Mouse (Mus musculus) thymus, postnatal 14 days (tissue): ENCODE data around the gene Fam53b.

Experiments used
- DNase-seq: peaks from one replicate; pipeline ENCODE4 v3.0.0; 2021

Fam53b gene

DNA sequence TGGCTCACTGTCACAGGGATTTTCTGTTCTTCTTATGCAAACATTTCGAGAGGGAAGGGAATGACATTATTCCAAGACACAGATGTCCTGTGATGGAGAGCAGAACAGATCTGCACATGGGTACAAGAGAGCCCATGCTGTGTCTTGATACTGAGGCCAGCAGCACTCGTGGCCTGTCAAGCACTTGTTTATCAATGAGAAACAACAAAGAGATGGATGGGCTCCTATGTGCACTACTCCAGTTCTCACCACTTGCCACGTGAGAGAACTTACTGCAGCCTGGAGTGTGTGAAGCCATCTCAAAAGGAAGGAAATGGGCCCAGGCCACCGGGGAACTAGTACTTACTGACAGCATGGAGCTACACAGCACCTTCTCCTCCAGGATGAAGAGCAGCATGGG, 27.2 kb downstream of the Fam53b start:
- DNase-seq: no peak

- no peak for DNase-seq
Measured at GRCm38 (mm10) chr7:132786011-132786410, 27.7 kb downstream of the Fam53b start.

DNA sequence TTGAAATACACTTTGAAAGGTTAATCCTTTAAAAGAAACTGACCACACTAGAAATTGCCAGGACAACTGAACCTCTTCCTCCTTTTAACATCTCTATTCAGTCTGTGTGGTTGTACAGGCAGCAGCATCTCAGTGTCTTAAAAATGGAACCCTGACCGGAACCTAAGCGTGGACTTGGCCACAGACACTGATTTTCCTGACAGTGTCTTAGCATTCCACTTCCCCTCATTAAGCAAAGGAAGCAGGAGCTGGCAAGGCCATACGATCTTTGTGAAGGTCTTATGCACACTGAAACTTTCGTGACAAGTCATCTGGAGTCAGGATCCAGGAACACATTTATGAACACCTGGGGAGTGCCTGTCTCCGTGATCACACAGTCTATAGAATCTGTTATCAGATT, 29.6 kb downstream of the Fam53b start:
- DNase-seq: no peak

- no peak for DNase-seq
Measured at GRCm38 (mm10) chr7:132781850-132782249, 31.8 kb downstream of the Fam53b start.

- no peak for DNase-seq
Measured at GRCm38 (mm10) chr7:132781130-132781814, 32.4 kb downstream of the Fam53b start.

DNA sequence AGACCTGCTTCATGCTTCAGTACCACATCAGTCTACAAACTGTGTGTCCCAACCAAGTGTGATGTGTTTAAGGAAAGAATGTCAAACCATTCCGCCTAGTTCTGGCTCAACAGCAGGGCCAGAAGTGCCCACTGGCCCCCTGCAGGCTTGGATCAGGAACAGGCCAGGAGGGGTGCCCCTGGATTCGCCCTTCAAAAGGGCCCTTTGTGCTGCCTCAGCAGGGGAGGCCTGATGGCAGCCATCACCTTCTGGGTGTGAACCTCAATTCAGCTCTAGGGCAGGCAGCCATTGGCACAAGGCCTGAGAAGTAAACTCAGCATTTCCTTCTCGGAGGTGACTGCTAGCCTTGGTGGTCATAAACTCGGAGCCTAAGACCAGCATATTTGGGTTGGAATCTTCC, 33.1 kb downstream of the Fam53b start:
- no peak for DNase-seq

- no peak for DNase-seq
Measured at GRCm38 (mm10) chr7:132778630-132779029, 35.1 kb downstream of the Fam53b start.

DNA sequence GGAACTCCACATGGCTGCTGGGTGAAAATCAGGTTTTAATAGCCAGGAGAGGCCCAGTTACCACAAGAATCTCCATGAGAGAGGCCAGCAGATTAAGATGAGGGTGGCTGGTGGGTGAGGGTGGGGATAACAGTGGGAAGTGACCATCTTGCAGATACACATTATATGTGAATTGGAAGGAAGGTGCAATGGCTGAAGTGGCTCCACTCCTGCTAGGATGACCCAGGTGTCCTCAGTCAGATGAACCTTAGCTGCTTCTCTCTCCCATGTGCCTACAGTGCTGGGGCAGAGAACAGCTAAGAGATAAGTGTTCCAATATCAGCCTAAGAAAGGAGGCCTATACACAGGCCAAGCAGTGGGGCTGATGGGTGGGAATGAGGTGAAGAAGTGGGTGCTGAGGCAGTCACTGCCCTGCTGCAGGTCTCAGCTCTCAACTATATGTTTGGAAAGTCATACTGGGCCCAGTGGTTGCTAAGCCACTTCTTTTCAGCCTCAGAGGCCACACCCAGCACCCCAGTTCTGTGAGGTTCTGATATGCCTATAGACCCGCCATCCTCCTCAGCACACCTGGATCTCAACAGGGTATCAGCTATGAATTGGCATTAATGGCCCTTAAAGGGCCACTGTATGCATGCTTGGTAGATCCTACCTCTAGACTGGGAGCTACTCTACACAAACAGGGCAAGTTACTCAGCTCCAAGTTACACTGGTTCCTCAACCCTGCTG, 35.8 kb downstream of the Fam53b start:
- no peak for DNase-seq

GRCm38 (mm10) chr7:132777117-132777516, 36.6 kb downstream of the Fam53b start:
- DNase-seq: no peak

GRCm38 (mm10) chr7:132776338-132777111, 37.2 kb downstream of the Fam53b start:
- no peak for DNase-seq

DNA sequence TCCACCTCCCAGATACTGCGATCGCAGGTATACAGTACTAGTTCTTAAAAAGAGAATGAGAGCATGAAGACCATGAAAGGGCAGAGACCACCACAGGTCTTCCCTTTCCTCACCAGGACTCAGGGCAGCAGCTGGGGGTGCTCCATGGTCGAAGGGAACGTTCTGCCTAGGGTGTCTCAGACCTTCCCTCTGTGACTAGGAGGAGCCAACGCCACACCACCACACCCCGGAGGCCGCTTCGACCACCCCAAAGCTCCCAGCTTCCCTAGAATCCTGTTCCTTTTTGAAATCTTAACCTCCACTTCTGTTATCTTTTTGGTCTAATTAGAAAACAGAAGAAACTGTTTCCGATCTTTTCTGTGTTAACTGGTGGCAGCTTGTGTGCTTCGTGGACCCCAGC, 37.8 kb downstream of the Fam53b start:
- DNase-seq: no peak

- no peak for DNase-seq
Measured at GRCm38 (mm10) chr7:132775333-132775732, 38.4 kb downstream of the Fam53b start.

DNA sequence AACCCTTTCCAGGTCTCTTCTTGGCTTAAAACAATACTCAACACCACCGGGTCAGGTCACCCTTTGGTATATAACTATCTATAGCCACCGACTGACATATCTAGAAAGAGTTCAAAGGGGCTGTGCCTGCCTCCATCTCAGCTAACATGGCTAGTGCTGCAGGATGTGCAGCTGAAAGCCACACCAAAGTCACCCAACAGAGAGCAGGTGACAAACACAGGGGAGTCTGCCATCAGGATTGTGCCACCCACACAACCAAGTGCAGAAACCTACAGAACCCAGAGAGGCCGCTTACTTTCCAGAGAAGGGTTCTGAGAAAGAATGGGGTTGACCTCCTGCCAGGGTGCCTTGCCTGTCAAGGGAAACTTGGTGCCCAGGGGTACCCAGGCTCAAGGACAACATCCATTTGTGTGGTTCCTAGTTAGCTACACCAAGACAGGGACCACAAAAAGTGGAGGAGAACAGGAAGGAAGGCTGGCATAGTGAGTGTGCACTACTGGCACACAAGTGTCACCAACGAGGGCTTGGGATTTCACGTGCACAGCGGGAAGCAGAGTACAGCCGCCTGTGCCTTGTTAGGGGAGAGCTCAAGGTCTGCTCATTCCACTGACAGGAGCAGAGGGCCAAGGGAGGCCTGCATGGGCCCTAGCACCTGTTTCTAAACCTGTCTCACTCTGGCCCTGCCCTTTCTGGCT, 40.5 kb downstream of the Fam53b start:
- DNase-seq: peak; percentile 65

GRCm38 (mm10) chr7:132772440-132772839, 41.2 kb downstream of the Fam53b start:
- DNase-seq: peak; percentile 55

DNA sequence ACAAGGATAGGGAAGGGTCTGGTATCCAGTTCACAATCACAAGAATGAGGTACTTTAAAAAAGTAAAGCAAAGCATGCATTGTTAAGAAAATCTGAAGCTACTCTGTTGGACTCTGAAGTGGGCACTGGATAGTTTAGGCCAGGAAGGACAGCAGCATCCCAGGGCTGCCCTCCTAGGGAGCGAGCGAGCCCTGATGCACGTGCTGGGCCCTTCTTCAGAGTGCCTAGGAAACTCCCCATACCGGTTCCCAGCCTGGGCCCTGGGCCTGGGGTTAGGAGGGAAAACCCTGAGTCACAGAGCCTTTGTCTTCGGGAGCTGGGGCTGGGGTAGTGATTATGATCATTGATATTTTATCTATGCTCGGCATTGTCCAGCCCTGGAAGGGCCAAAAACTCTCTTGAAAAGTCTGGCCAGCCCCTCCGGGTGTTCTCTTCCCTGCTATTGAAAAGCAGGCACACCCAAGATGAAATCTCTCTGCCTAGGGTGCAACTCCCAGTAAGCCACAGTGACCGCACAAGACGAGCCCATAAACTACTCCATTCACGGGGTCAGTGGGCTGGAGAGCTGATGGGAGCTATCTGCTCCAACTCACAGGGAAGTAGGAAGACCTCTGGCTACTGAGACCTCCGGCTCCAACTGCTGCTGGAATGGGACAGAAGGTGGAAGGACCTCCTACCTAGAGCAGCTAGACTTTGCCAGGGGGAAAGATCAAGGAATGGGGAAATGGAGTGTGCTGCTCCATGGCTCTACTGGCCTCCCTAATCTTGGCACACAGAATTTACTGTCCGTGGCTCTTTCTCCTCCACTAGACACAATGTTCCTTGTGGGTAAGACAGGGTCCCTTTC, 45.0 kb downstream of the Fam53b start:
- no peak for DNase-seq

DNA sequence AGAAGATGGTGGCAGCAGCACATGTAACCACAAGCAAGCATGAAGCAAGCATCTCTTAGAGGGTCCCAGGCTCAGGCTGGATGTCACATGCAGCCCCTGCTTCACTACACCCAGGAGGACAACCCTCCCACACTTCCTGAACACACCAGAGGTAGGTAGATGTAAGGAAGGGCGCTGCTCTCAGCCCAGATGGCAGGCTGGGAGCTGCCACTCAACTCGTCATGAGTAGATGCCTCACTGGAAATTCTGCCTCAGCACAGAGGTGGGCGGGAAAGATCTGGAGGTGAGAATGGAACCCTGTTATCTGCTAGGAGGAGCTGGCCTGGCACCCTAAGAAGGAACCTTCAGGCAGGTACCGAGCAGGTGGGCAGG, 45.7 kb downstream of the Fam53b start:
- peak; percentile 18 for DNase-seq

DNA sequence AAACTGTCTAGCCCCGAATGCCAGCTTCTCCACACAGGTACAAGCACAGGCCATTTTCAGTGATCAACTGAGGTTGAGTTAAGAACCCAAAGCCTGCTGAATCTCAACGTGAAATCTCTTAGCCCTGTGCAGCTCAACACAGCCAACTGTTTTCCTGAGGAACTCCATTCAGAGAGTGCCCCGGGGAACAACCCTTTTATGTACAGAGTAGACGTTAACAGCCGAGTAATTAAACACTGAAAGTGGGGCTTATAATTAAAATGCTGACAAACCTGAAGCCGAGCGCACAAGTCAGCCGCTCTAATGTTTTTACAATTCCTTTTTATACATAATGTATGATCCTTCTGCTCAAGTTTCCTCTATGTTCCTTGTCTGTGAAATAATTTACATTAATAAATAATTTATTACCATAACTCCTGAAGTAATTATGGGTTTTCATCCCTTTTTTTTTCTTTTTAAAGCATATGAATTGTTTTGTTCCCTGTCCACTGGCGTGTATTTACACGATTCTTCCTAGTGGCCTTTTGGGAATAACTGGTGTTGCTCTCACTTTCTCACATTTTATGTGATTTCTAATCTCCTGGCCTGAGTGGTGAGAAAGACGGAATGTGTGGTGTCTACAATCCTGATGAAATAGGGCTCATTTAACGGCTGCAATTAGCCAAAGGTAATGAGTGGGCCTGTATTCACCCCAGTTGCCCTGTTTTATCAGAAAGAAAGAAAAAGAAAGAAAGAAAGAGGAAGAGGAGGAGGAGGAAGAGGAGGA, 46.3 kb downstream of the Fam53b start:
- no peak for DNase-seq

DNA sequence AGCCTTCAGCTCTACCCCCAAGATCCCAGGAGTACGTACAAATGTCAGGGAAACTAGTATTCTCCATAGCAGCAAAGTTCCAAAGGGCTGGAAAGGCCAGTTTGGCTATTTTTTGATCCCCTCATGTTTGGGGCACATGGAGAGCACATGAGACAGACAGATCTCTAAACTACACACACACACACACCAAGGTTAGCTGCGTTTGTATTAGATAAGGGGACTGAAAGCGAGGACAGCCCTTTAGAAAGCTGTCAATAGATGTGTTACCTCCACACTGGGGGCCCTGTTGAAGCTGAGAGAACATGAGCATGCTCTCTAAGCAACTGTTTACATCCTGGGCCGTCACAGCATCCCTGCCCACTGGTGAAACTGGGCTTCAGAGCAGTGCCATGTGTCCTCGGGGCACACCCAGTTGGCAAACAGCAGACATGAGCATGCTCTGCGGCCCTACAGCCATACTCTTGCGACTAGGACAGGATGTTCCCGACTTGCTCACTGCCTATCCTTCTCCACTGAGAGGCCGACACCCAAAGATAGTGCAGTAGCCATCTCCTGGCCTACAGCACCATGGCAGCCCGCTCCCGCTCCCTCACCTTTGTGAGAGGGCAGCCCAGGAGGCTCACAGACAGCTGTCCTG, 47.3 kb downstream of the Fam53b start:
- DNase-seq: no peak

GRCm38 (mm10) chr7:132765629-132766186, 48.0 kb downstream of the Fam53b start:
- DNase-seq: no peak

GRCm38 (mm10) chr7:132764896-132765491, 48.7 kb downstream of the Fam53b start:
- DNase-seq: no peak
